Mouse (Mus musculus) CH12.LX (cell line): ENCODE results near the gene Helz2. TPM values are rescaled to one million over a fixed set of nuclear protein-coding genes. Genes with fewer than 3 reads are reported as not detected.

Experiments used
- DNase-seq: peaks from one replicate; pipeline ENCODE4 v3.0.0-alpha.2; 2013; ENCODE audit errors: extremely low read depth
- H3K27ac ChIP-seq: 2 replicates; pipeline ENCODE4 v1.5.1; 2012; ENCODE audit warnings: low read depth, mild to moderate bottlenecking, control low read depth, moderate library complexity; ENCODE audit not compliant: insufficient read depth
- H3K27me3 ChIP-seq: replicated peaks from 2 replicates; pipeline ENCODE3; 2012; ENCODE audit warnings: inconsistent platforms
- H3K36me3 ChIP-seq, 2 experiments: replicated peaks in 1 of 2; 2 replicates each; pipeline versions ENCODE3 to v1.6.1; 2012; ENCODE audit warnings: inconsistent platforms in 1 of 2, low read length in 1 of 2, mild to moderate bottlenecking in 1 of 2, mixed read lengths in 1 of 2, moderate library complexity in 1 of 2; ENCODE audit not compliant: control insufficient read depth in 1 of 2, insufficient read depth in 1 of 2
- H3K4me1 ChIP-seq, 2 experiments: 2 replicates each; pipeline ENCODE4 v1.6.1; 2012; ENCODE audit warnings: inconsistent platforms in 1 of 2, moderate library complexity in 1 of 2; ENCODE audit not compliant: insufficient read depth in 2 of 2, control insufficient read depth in 1 of 2
- H3K4me2 ChIP-seq: 2 replicates; pipeline ENCODE4 v1.6.1; 2012; ENCODE audit warnings: low read depth, mild to moderate bottlenecking, control low read depth; ENCODE audit not compliant: poor library complexity, insufficient read depth, severe bottlenecking
- H3K4me3 ChIP-seq, 3 experiments: fragments of 150-350 bp in 1 of 3; sonication (generic) in 1 of 3; replicated peaks in 1 of 3; 2 replicates each; pipeline versions ENCODE3 to v1.5.1; 2011 to 2012; ENCODE audit warnings: low read depth in 2 of 3, low read length in 2 of 3, mild to moderate bottlenecking in 2 of 3, moderate library complexity in 2 of 3, control low read depth in 1 of 3, improper control_type of control experiment in 1 of 3, inconsistent platforms in 1 of 3, mixed read lengths in 1 of 3; ENCODE audit not compliant: poor library complexity in 1 of 3
- H3K79me2 ChIP-seq: replicated peaks from 2 replicates; pipeline ENCODE4 v1.6.1; 2012; ENCODE audit warnings: mild to moderate bottlenecking, moderate library complexity; ENCODE audit not compliant: control insufficient read depth, poor library complexity, insufficient read depth, severe bottlenecking; ENCODE audit errors: extremely low read depth
- H3K9ac ChIP-seq: 2 replicates; pipeline ENCODE4 v1.6.1; 2012; ENCODE audit warnings: low read depth, mild to moderate bottlenecking, control low read depth, moderate library complexity; ENCODE audit not compliant: insufficient read depth
- H3K9me3 ChIP-seq: replicated peaks from 2 replicates; pipeline ENCODE3; 2012; ENCODE audit warnings: low read length, inconsistent platforms, mixed read lengths
- BHLHE40 ChIP-seq: IDR thresholded peaks from 2 replicates; pipeline ENCODE4 v1.6.1; 2011; ENCODE audit warnings: mild to moderate bottlenecking, low read depth, low read length, improper control_type of control experiment
- CHD1 ChIP-seq: IDR thresholded peaks from 2 replicates; pipeline ENCODE4 v1.6.1; 2012; ENCODE audit warnings: low read depth, low read length, improper control_type of control experiment, inconsistent platforms
- E2F4 ChIP-seq: IDR thresholded peaks from 2 replicates; pipeline ENCODE4 v1.6.1; 2011; ENCODE audit warnings: low read depth, low read length, improper control_type of control experiment; ENCODE audit not compliant: insufficient replicate concordance
- ELF1 ChIP-seq: IDR thresholded peaks from 2 replicates; pipeline ENCODE4 v1.6.1; 2014; ENCODE audit warnings: low read depth, mild to moderate bottlenecking, inconsistent platforms, low read length, improper control_type of control experiment
- EP300 ChIP-seq: IDR thresholded peaks from 2 replicates; pipeline ENCODE4 v1.6.1; 2011; ENCODE audit warnings: low read length, improper control_type of control experiment
- ETS1 ChIP-seq: conservative IDR thresholded peaks from 2 replicates; pipeline ENCODE4 v1.6.1; 2012; ENCODE audit warnings: low read depth, mild to moderate bottlenecking, inconsistent platforms, low read length, improper control_type of control experiment, moderate library complexity
- IRF4 ChIP-seq: IDR thresholded peaks from 2 replicates; pipeline ENCODE4 v1.6.1; 2014; ENCODE audit warnings: low read depth, mild to moderate bottlenecking, inconsistent platforms, low read length, improper control_type of control experiment
- JUN ChIP-seq: IDR thresholded peaks from 2 replicates; pipeline ENCODE4 v1.6.1; 2011; ENCODE audit warnings: low read depth, mild to moderate bottlenecking, low read length, improper control_type of control experiment, moderate library complexity; ENCODE audit not compliant: insufficient read depth
- JUND ChIP-seq: conservative IDR thresholded peaks from 2 replicates; pipeline ENCODE4 v1.6.1; 2011; ENCODE audit warnings: low read depth, low read length, improper control_type of control experiment
- KAT2A ChIP-seq: IDR thresholded peaks from 2 replicates; pipeline ENCODE4 v1.6.1; 2012; ENCODE audit warnings: low read length, improper control_type of control experiment, inconsistent platforms; ENCODE audit not compliant: insufficient replicate concordance
- MEF2A ChIP-seq: IDR thresholded peaks from 2 replicates; pipeline ENCODE4 v1.6.1; 2014; ENCODE audit warnings: low read depth, mild to moderate bottlenecking, inconsistent platforms, low read length, improper control_type of control experiment, borderline replicate concordance
- MXI1 ChIP-seq: IDR thresholded peaks from 2 replicates; pipeline ENCODE4 v1.6.1; 2011; ENCODE audit warnings: mild to moderate bottlenecking, low read depth, low read length, improper control_type of control experiment
- NELFE ChIP-seq: IDR thresholded peaks from 2 replicates; pipeline ENCODE4 v1.6.1; 2011; ENCODE audit warnings: low read depth, low read length, improper control_type of control experiment
- NRF1 ChIP-seq: IDR thresholded peaks from 2 replicates; pipeline ENCODE4 v1.6.1; 2014; ENCODE audit warnings: low read depth, mild to moderate bottlenecking, inconsistent platforms, low read length, improper control_type of control experiment, moderate library complexity
- RCOR1 ChIP-seq: conservative IDR thresholded peaks from 2 replicates; pipeline ENCODE4 v1.6.1; 2012; ENCODE audit warnings: low read depth, mild to moderate bottlenecking, inconsistent platforms, low read length, improper control_type of control experiment
- SIN3A ChIP-seq: IDR thresholded peaks from 2 replicates; pipeline ENCODE4 v1.6.1; 2012; ENCODE audit warnings: low read length, improper control_type of control experiment, inconsistent platforms
- SMC3 ChIP-seq: IDR thresholded peaks from 2 replicates; pipeline ENCODE4 v1.6.1; 2011; ENCODE audit warnings: low read depth, low read length, improper control_type of control experiment
- ZKSCAN1 ChIP-seq: IDR thresholded peaks from 2 replicates; pipeline ENCODE4 v1.6.1; 2012; ENCODE audit warnings: low read depth, inconsistent platforms, low read length, improper control_type of control experiment, borderline replicate concordance
- ZNF384 ChIP-seq: IDR thresholded peaks from 2 replicates; pipeline ENCODE4 v1.6.1; 2012; ENCODE audit warnings: low read depth, low read length, improper control_type of control experiment, inconsistent platforms
- dilution Hi-C: fragments of 300-500 bp; cut with MboI; formaldehyde crosslinking; loops from 2 replicates; pipeline ENCODE4 v1.14.3; 2020; ENCODE audit warnings: low sequenced_read_pairs; ENCODE audit not compliant: extremely low pct_unique_long_range_greater_than_20kb, extremely low pct_ligation_motif_present
- in situ Hi-C: fragments of 300-500 bp; cut with MboI; formaldehyde crosslinking; loops from 3 replicates; pipeline ENCODE4 v1.14.3; 2019; ENCODE audit warnings: low sequenced_read_pairs, low pct_ligation_motif_present, low pct_unique_long_range_greater_than_20kb, mixed read lengths
- polyA plus RNA-seq: library from polyadenylated mRNA; unstranded; fragments of >175 nt; gene quantifications from 2 replicates; pipeline ENCODE4 v1.2.1, GENCODE M21; 2012; ENCODE audit warnings: low read depth; ENCODE audit not compliant: insufficient read length
- total RNA-seq, 2 experiments: library from RNA; depleted of rRNA; stranded (reverse); fragments of 300-350 nt in 1 of 2; fragments of >200 nt in 1 of 2; gene quantifications; 2 replicates each; pipeline ENCODE4 v1.2.3; 2012 to 2014

The Helz2 gene
- total and polyA plus RNA-seq, 3 experiments = 5.6 to 18.3 (median 18.0) TPM

DNA sequence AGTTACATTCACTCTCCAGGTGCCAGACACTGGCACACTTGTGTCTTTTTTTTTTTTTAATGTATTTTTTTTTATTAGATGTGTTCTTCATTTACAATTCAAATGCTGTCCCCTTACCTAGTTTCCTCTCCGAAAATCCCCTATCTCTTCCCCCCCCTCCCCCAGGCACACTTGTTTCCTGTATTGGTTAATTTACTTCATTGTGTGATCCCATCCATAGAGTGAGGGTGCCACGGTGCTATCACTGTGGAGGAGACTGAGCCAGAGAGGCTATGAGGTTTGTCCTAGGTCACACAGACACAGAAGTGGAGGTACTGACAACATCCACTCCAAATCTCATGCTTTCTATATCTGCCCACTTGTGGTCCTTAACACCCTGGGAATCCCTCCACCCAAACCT lies 3.0 kb downstream of the Helz2 start:
- peak overlapping the region; percentile 92 for H3K4me2 ChIP-seq
- no peaks in the 10 kb centered on the region for H3K27me3 ChIP-seq
- H3K9me3 ChIP-seq = no peaks in the 10 kb centered on the region
- dilution Hi-C loops = no loop called here
- TF ChIP-seq NRF1 (no peak), BHLHE40 (peak; percentile 43; the same call in 1 of the 2 replicates), RCOR1 (no peak), ETS1 (0 out of 2 replicates have a peak, but pooled peaks have one; percentile 21), ZNF384 (peak; percentile 84), JUND (no peak)
- peaks cover 35 to 59% of the 10 kb centered on the region in 2 experiments for H3K4me1 ChIP-seq
- peak overlapping the region; percentile 26; the same call in 1 of the 2 replicates for H3K27ac ChIP-seq
- H3K9ac ChIP-seq = peak overlapping the region; percentile 43
- in situ Hi-C loops = no loop called here
- H3K36me3 ChIP-seq = peaks cover 57 to 68% of the 10 kb centered on the region in 2 experiments
- peak overlapping the region in 2 of 3 experiments; percentile 20 to 42 for H3K4me3 ChIP-seq
- peak; percentile 27 for DNase-seq
- H3K79me2 ChIP-seq = peaks cover 8% of the 10 kb centered on the region

DNA sequence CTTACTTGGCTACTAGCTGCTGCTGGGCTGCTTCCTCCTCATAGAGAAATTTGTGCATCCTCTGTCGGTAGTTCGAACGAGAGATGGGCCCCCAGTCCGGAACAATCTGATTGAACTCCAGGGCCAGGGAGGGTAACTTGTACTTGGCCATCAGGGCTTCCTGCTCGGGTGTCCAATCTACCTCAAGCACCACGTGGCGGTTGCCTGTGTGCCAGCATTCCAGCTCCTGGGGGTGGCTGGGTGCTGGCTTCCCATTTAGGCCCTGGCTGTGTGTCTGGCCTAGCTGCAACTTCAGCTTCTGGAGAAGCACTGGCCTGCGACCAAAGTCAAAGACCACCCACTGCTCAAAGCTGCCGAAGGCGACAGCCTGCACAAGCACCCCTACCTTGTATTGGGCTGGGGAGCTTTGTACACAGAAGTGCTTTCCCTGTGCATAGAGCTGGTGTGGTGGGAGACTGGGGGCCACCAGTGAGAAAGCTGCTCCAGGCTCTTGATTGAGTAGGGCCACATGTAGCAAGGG lies 3.7 kb downstream of the Helz2 start:
- peaks cover 34 to 54% of the 10 kb centered on the region in 2 experiments for H3K4me1 ChIP-seq

More for the DNA sequence above, 3.7 kb downstream of the Helz2 start:
- dilution Hi-C loops (no loop called here), in situ Hi-C loops (no loop called here)
- TF ChIP-seq E2F4 (no peak), NELFE (no peak), JUND (no peak), ELF1 (no peak), EP300 (no peak), ZKSCAN1 (no peak), KAT2A (no peak), CHD1 (no peak), SIN3A (no peak), BHLHE40 (no peak), MXI1 (no peak), JUN (no peak), ZNF384 (no peak), SMC3 (no peak), IRF4 (no peak), MEF2A (no peak)
- Histone ChIP-seq H3K36me3 (peaks cover 65 to 75% of the 10 kb centered on the region in 2 experiments), H3K27ac (peak overlapping the region; percentile 29; the same call in 1 of the 2 replicates), H3K9me3 (no peaks in the 10 kb centered on the region), H3K9ac (no peak overlapping the region), H3K4me2 (peak overlapping the region; percentile 7; the same call in 1 of the 2 replicates), H3K4me3 (no peak overlapping the region), H3K27me3 (no peaks in the 10 kb centered on the region), H3K79me2 (peaks cover 8% of the 10 kb centered on the region)
- no peak for DNase-seq
